In the genomic region with DNA sequence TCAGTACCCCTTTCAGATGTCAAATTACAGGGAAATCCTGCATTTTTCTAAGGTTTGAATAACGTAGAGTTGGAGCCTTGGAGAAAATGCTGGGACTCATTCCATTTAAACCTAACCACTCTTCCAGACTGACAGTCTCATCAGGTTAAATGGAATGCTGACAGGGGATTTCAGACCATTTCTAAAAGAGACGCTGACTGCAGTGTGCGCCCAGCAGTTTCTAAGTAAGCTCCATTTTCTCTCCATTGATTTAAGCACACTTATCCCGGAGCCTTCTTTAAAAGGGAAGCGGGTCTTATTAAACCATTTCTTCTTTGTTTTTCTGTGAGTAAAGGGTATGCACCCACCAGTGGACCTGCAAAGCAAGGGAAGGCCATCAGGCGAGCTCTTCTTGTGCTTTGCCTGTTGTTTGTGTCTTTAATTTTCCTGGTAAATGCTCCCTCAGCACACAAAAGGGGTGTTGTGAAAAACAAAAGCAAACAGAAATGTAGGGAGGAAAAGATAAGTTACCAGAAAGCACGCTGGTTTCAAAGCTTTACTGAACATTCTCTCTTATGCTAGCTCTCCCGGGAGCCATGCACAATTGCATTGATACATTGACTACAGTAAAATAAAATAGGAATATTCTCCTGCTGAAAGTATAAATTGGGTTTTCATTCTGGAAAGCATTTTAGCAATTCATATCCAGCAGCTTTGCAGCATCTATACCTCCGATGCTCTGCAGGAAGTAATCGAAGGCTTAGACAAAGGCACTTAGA, we compare ENCODE assay signal across 22 mouse cellular contexts. TPM values are rescaled to one million over a fixed set of nuclear protein-coding genes. Genes with fewer than 3 reads are reported as not detected.
A peak's percentile ranks its signal among the peaks of the same experiment; 100 is the strongest.
DNase-seq lines count a peak whose midpoint lies in the region; ATAC-seq and TF ChIP-seq lines count a peak whose summit lies in the region.
"Had no signal": no experiment of that assay in that cellular context is flagged by ENCODE, and none has a peak within 500 bp of the region (broad histone marks: within the 10 kb centered on the region; RNA-seq: fewer than 3 reads in every experiment).

No protein-coding gene starts in this region.

- no peaks in the 10 kb centered on the region for H3K36me3 ChIP-seq in hindbrain, embryonic 12.5 days
- H3K36me3 ChIP-seq in midbrain, embryonic 12.5 days: no peaks in the 10 kb centered on the region
- H3K36me3 ChIP-seq: limb, embryonic 10.5 days; liver, embryonic 12.5 days had no signal

- H3K9ac ChIP-seq in hindbrain, embryonic 12.5 days: no peak overlapping the region
- H3K9ac ChIP-seq in midbrain, embryonic 12.5 days (replicated peaks): no peak overlapping the region
- H3K9ac ChIP-seq: liver, embryonic 12.5 days; lung, embryonic 14.5 days had no signal

- TF ChIP-seq CTCF in left cerebral cortex, adult 2 months (IDR thresholded peaks at IDR 0.05): no peak
- no peak for TF ChIP-seq CTCF in olfactory bulb, adult 2 months (IDR thresholded peaks at IDR 0.05; ENCODE audit: insufficient read depth, low read depth, low read length)

- no peaks in the 10 kb centered on the region for H3K27me3 ChIP-seq in hindbrain, embryonic 12.5 days
- H3K27me3 ChIP-seq in midbrain, embryonic 12.5 days: no peaks in the 10 kb centered on the region
- H3K27me3 ChIP-seq: liver, embryonic 12.5 days had no signal

- ATAC-seq in hindbrain, embryonic 12.5 days (ENCODE audit: low FRiP score): no peak
- no peak for ATAC-seq in midbrain, embryonic 12.5 days (ENCODE audit: low FRiP score, low read depth)
- ATAC-seq: liver, embryonic 12.5 days had no signal

- intact Hi-C loops in left cerebral cortex, adult 2 months (cut with DNase I): no loop called here
- intact Hi-C loops in left cerebral cortex, postnatal 10 days (cut with DNase I): no loop called here

- WGBS in hindbrain, embryonic 12.5 days: 68% methylated on average over 10 of the region's 10 CpGs
- 41% methylated on average over 10 of the region's 10 CpGs for WGBS in midbrain, embryonic 12.5 days
- 23% methylated on average over 10 of the region's 10 CpGs for WGBS in olfactory bulb, adult 2 months

- H3K27ac ChIP-seq in left cerebral cortex, adult 2 months: peak overlapping the region; percentile 25; the same call in 1 of the 2 replicates
- H3K27ac ChIP-seq in hindbrain, embryonic 12.5 days: peak overlapping the region; percentile 73
- peak overlapping the region; percentile 63 for H3K27ac ChIP-seq in midbrain, embryonic 12.5 days (replicated peaks)
- peak overlapping the region; percentile 80 for H3K27ac ChIP-seq in olfactory bulb, adult 2 months (ENCODE audit: insufficient read depth, low read depth, low read length)
- H3K27ac ChIP-seq: limb, embryonic 10.5 days; liver, embryonic 12.5 days had no signal

- DNase-seq in left cerebral cortex, adult 2 months (ENCODE audit: extremely low spot score in 1 of 2, low spot score in 2 of 2): no peak
- DNase-seq in left cerebral cortex, postnatal 10 days (ENCODE audit: extremely low spot score in 1 of 2, low spot score in 2 of 2): no peak
- no peak for DNase-seq in frontal cortex, postnatal 10 days (ENCODE audit: low spot score in 2 of 2)
- no peak for DNase-seq in embryo, embryonic 11 days
- no peak for DNase-seq in ovary, postnatal 36 days (ENCODE audit: low spot score)
- DNase-seq: adrenal gland, adult 2 months; cerebellum, adult 11 months; cerebellum, postnatal 25 days; heart, postnatal 36 days; kidney, adult 18-20 months; kidney, postnatal 25 days; layer of hippocampus, postnatal 36 days; lung, embryonic 14.5 days; lung, postnatal 4 days had no signal

- no peak overlapping the region; the same call in 1 of the 2 replicates for H3K4me2 ChIP-seq in hindbrain, embryonic 12.5 days (replicated peaks)
- H3K4me2 ChIP-seq in midbrain, embryonic 12.5 days (replicated peaks): no peak overlapping the region; the same call in 1 of the 2 replicates
- H3K4me2 ChIP-seq: heart, embryonic 11.5 days; liver, embryonic 12.5 days; lung, embryonic 14.5 days had no signal

- no peak overlapping the region for H3K4me3 ChIP-seq in left cerebral cortex, adult 2 months
- no peak overlapping the region for H3K4me3 ChIP-seq in hindbrain, embryonic 12.5 days
- no peak overlapping the region for H3K4me3 ChIP-seq in midbrain, embryonic 12.5 days
- H3K4me3 ChIP-seq in olfactory bulb, adult 2 months (ENCODE audit: insufficient read depth, low read depth, low read length): no peak overlapping the region
- H3K4me3 ChIP-seq: erythroblast, embryonic 14.5 days; limb, embryonic 10.5 days; liver, embryonic 12.5 days had no signal

- H3K4me1 ChIP-seq in hindbrain, embryonic 12.5 days: peaks cover 5% of the 10 kb centered on the region; the same call in 1 of the 2 replicates
- H3K4me1 ChIP-seq in midbrain, embryonic 12.5 days: peaks cover 21% of the 10 kb centered on the region
- peaks cover 18% of the 10 kb centered on the region; the same call in 1 of the 2 replicates for H3K4me1 ChIP-seq in olfactory bulb, adult 2 months (ENCODE audit: control insufficient read depth, insufficient read depth, low read length)
- H3K4me1 ChIP-seq: limb, embryonic 10.5 days; liver, embryonic 12.5 days had no signal

- no peaks in the 10 kb centered on the region for H3K9me3 ChIP-seq in hindbrain, embryonic 12.5 days (replicated peaks)
- no peaks in the 10 kb centered on the region for H3K9me3 ChIP-seq in midbrain, embryonic 12.5 days
- H3K9me3 ChIP-seq: limb, embryonic 10.5 days; liver, embryonic 12.5 days had no signal

- TF ChIP-seq POLR2A in olfactory bulb, adult 2 months (IDR thresholded peaks at IDR 0.05; ENCODE audit: insufficient read depth, low read depth, low read length): no peak

RNA-seq across cellular contexts. Expression of gene Fam171b, which starts 23.1 kb away (rescaled TPM):
- total RNA-seq in left cerebral cortex, adult 2 months (2021): 100 to 1,000 TPM; 204 to 206 TPM
- total RNA-seq in left cerebral cortex, postnatal 10 days (2021): 100 to 1,000 TPM; 221 to 223 TPM
- polyA plus RNA-seq in hindbrain, embryonic 12.5 days (2016; fragmentation: Nextera tagmentation; extraction: Ambion mirVana): 53.2 and 55.9 TPM in 2 replicates
- polyA plus RNA-seq in midbrain, embryonic 12.5 days (2016; fragmentation: Nextera tagmentation; extraction: Ambion mirVana): 62.9 and 66.2 TPM in 2 replicates
- polyA plus RNA-seq in olfactory bulb, adult 2 months (2012; ENCODE audit: insufficient read depth, insufficient read length, low replicate concordance, missing spikeins): 72.0 and 217 TPM in 2 replicates
- total RNA-seq: neutrophil, adult 5-6 weeks had no signal
- polyA plus RNA-seq: erythroblast, embryonic 14.5 days had no signal

Comparison
In these comparisons a context has a peak if more than half of its experiments do, and no peak if none do; other contexts are left out.
1. H3K27ac ChIP-seq: peak in every context shown above with its lines; median percentile 80 in olfactory bulb, adult 2 months; 73 in hindbrain, embryonic 12.5 days; 63 in midbrain, embryonic 12.5 days; 25 in left cerebral cortex, adult 2 months.